Mouse (Mus musculus): Measurements from ENCODE around the gene Raly.
"Not testable (repeated sequence)": the region's sequence is repeated elsewhere in the genome, so short reads cannot be mapped to it uniquely, and the experiment has no call there.

Raly gene

GRCm38 (mm10) chr2:154836537-154836936 is 45.6 kb downstream of the Raly start:
- DNase-seq (ENCODE audit: low spot score), result no peak

- DNase-seq (ENCODE audit: low spot score), result no peak
Measured at GRCm38 (mm10) chr2:154848086-154848485, 57.2 kb downstream of the Raly start.

- peak; percentile 53 for DNase-seq (ENCODE audit: low spot score)
Measured at GRCm38 (mm10) chr2:154855383-154855782, 64.5 kb downstream of the Raly start.

- no peak for DNase-seq (ENCODE audit: low spot score)
Measured at GRCm38 (mm10) chr2:154863672-154864071, 72.8 kb downstream of the Raly start.

- no peak for DNase-seq (ENCODE audit: low spot score)
Measured at GRCm38 (mm10) chr2:154865696-154866095, 74.8 kb downstream of the Raly start.

GRCm38 (mm10) chr2:154868106-154868505 is 77.2 kb downstream of the Raly start:
- DNase-seq (ENCODE audit: low spot score), result no peak

GRCm38 (mm10) chr2:154869954-154870641 is 79.2 kb downstream of the Raly start:
- DNase-seq (ENCODE audit: low spot score), result no peak

- DNase-seq (ENCODE audit: low spot score), result no peak
Measured at GRCm38 (mm10) chr2:154876621-154877020, 85.7 kb downstream of the Raly start.

- DNase-seq (ENCODE audit: low spot score), result no peak
Measured at GRCm38 (mm10) chr2:154891585-154891984, 100.7 kb downstream of the Raly start.

- DNase-seq (ENCODE audit: low spot score), result peak; percentile 96
Measured at GRCm38 (mm10) chr2:154892201-154893044, 101.5 kb downstream of the Raly start, which contains the start of gene Eif2s2. TSS of gene Eif2s2 (minus strand) at chr2:154892935.

- no peak for DNase-seq (ENCODE audit: low spot score)
Measured at GRCm38 (mm10) chr2:154893045-154893385, 102.1 kb downstream of the Raly start.

- DNase-seq (ENCODE audit: low spot score), result no peak
Measured at GRCm38 (mm10) chr2:154893548-154893947, 102.7 kb downstream of the Raly start.

- DNase-seq (ENCODE audit: low spot score), result not testable (repeated sequence)
Measured at GRCm38 (mm10) chr2:154899004-154899403, 108.1 kb downstream of the Raly start.

- DNase-seq (ENCODE audit: low spot score), result not testable (repeated sequence)
Measured at GRCm38 (mm10) chr2:154899412-154899811, 108.5 kb downstream of the Raly start.

GRCm38 (mm10) chr2:154902111-154902510 is 111.2 kb downstream of the Raly start:
- no peak for DNase-seq (ENCODE audit: low spot score)

- no peak for DNase-seq (ENCODE audit: low spot score)
Measured at GRCm38 (mm10) chr2:154905796-154906195, 114.9 kb downstream of the Raly start.

GRCm38 (mm10) chr2:154908223-154908622 is 117.3 kb downstream of the Raly start:
- DNase-seq (ENCODE audit: low spot score), result not testable (repeated sequence)

- no peak for DNase-seq (ENCODE audit: low spot score)
Measured at GRCm38 (mm10) chr2:154909789-154910188, 118.9 kb downstream of the Raly start.

- DNase-seq (ENCODE audit: low spot score), result no peak
Measured at GRCm38 (mm10) chr2:154915922-154916541, 125.1 kb downstream of the Raly start.

GRCm38 (mm10) chr2:154916547-154916946 is 125.7 kb downstream of the Raly start:
- peak; percentile 15 for DNase-seq (ENCODE audit: low spot score)
